Mouse (Mus musculus): Measurements from ENCODE around the gene Cmpk1.
"Not testable (repeated sequence)": the region's sequence is repeated elsewhere in the genome, so short reads cannot be mapped to it uniquely, and the experiment has no call there.

The Cmpk1 gene

GRCm38 (mm10) chr4:114986591-114987432 is at the start of gene Cmpk1:
TSS of gene Cmpk1 (minus strand) at chr4:114987241.
- DNase-seq (ENCODE audit: low spot score in 2 of 2) = peak; percentile 59 to 67

- DNase-seq (ENCODE audit: low spot score in 2 of 2) = no peak
These were observed 48.0 kb upstream of the Cmpk1 start for GRCm38 (mm10) chr4:115035043-115035442.

- DNase-seq (ENCODE audit: low spot score in 2 of 2) = no peak
These were observed 33.0 kb upstream of the Cmpk1 start for GRCm38 (mm10) chr4:115019997-115020396.

GRCm38 (mm10) chr4:115014276-115014675 is 27.2 kb upstream of the Cmpk1 start:
- DNase-seq (ENCODE audit: low spot score in 2 of 2) = no peak

GRCm38 (mm10) chr4:115000429-115000795 is 13.4 kb upstream of the Cmpk1 start:
- no peak for DNase-seq (ENCODE audit: low spot score in 2 of 2)

GRCm38 (mm10) chr4:114999773-115000428 is 12.9 kb upstream of the Cmpk1 start, which contains the start of gene Stil:
TSS of gene Stil (plus strand) at chr4:115000159.
- peak; percentile 88 to 92 for DNase-seq (ENCODE audit: low spot score in 2 of 2)

GRCm38 (mm10) chr4:114999445-114999772 is 12.4 kb upstream of the Cmpk1 start:
- DNase-seq (ENCODE audit: low spot score in 2 of 2) = no peak

GRCm38 (mm10) chr4:114997051-114997450 is 10.0 kb upstream of the Cmpk1 start:
- DNase-seq (ENCODE audit: low spot score in 2 of 2) = no peak

GRCm38 (mm10) chr4:114994218-114994617 is 7.2 kb upstream of the Cmpk1 start:
- no peak for DNase-seq (ENCODE audit: low spot score in 2 of 2)

GRCm38 (mm10) chr4:114986211-114986590 is 840 bp downstream of the Cmpk1 start:
- no peak for DNase-seq (ENCODE audit: low spot score in 2 of 2)

GRCm38 (mm10) chr4:114983020-114983419 is 4.0 kb downstream of the Cmpk1 start:
- no peak for DNase-seq (ENCODE audit: low spot score in 2 of 2)

- no peak for DNase-seq (ENCODE audit: low spot score in 2 of 2)
These were observed 4.4 kb downstream of the Cmpk1 start for GRCm38 (mm10) chr4:114982619-114983018.

GRCm38 (mm10) chr4:114973229-114973740 is 13.8 kb downstream of the Cmpk1 start:
- DNase-seq (ENCODE audit: low spot score in 2 of 2) = no peak

- DNase-seq (ENCODE audit: low spot score in 2 of 2) = no peak
These were observed 16.3 kb downstream of the Cmpk1 start for GRCm38 (mm10) chr4:114970736-114971135.

- DNase-seq (ENCODE audit: low spot score in 2 of 2) = not testable (repeated sequence)
These were observed 26.2 kb downstream of the Cmpk1 start for GRCm38 (mm10) chr4:114960881-114961280.

- no peak for DNase-seq (ENCODE audit: low spot score in 2 of 2)
These were observed 27.5 kb downstream of the Cmpk1 start for GRCm38 (mm10) chr4:114959533-114959932.

- no peak for DNase-seq (ENCODE audit: low spot score in 2 of 2)
These were observed 28.3 kb downstream of the Cmpk1 start for GRCm38 (mm10) chr4:114958786-114959185.

- DNase-seq (ENCODE audit: low spot score in 2 of 2) = no peak
These were observed 28.8 kb downstream of the Cmpk1 start for GRCm38 (mm10) chr4:114958231-114958630.

GRCm38 (mm10) chr4:114957403-114957802 is 29.6 kb downstream of the Cmpk1 start:
- DNase-seq (ENCODE audit: low spot score in 2 of 2) = no peak

GRCm38 (mm10) chr4:114953172-114953571 is 33.9 kb downstream of the Cmpk1 start:
- DNase-seq (ENCODE audit: low spot score in 2 of 2) = no peak

GRCm38 (mm10) chr4:114947852-114948481 is 39.1 kb downstream of the Cmpk1 start:
- DNase-seq (ENCODE audit: low spot score in 2 of 2) = no peak

- peak; percentile 87 to 88 for DNase-seq (ENCODE audit: low spot score in 2 of 2)
These were observed 39.6 kb downstream of the Cmpk1 start for GRCm38 (mm10) chr4:114947395-114947794.
